Mouse (Mus musculus) small intestine, adult 2 months (tissue): Measurements from ENCODE around the gene Nfil3.

Source experiments
- CTCF ChIP-seq: fragments of 200-500 bp; IDR thresholded peaks from 2 replicates; pipeline ENCODE4 v1.5.1; 2012; ENCODE audit warnings: low read depth, mild to moderate bottlenecking, control low read depth, inconsistent platforms, low read length, moderate library complexity, mixed read lengths; ENCODE audit not compliant: insufficient replicate concordance, insufficient read length; ENCODE audit errors: extremely low read depth
- POLR2A ChIP-seq: fragments of 200-500 bp; IDR thresholded peaks from 2 replicates; pipeline ENCODE4 v1.6.1; 2012; ENCODE audit warnings: low read depth, mild to moderate bottlenecking, control low read depth, inconsistent platforms, low read length, moderate library complexity

DNA sequence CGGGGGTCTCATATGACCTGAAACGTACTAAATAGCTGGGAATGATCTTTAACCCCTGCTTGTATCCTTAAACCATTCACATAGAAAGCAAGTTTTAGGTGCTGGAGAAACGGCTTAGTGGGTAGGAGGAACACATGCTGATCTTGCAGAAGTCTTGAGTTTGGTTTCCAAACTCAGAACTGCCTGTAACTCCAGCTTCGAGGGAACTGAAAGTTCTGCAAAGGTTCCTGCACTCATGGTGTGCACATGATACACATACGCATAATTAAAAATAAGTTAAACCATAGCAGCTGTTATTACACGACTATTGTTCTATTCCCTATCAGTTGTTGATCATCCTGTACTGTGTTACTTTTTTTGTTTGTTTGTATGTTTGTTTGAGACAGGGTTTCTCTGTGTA is 18.5 kb downstream of the Nfil3 start:
- TF ChIP-seq CTCF (no peak), POLR2A (no peak)
